Comparison of ENCODE assay signal across 35 mouse cellular contexts in genomic region chr16:26647036-26647435, GRCm38 (mm10).
"Had no signal": no experiment of that assay in that cellular context is flagged by ENCODE, and none has a peak within 500 bp of the region (broad histone marks: within the 10 kb centered on the region; RNA-seq: fewer than 3 reads in every experiment).

No protein-coding gene starts in this region.

- ATAC-seq: hindbrain, embryonic 16.5 days; hindbrain, postnatal 0 days; inflammation-experienced regulatory T-cells, adult 6 months; intestine, embryonic 15.5 days; intestine, embryonic 16.5 days; intestine, postnatal 0 days had no signal

- H3K36me3 ChIP-seq: heart, embryonic 10.5 days; heart, embryonic 12.5 days; heart, embryonic 13.5 days; heart, embryonic 15.5 days; hindbrain, embryonic 10.5 days; hindbrain, embryonic 12.5 days; hindbrain, embryonic 13.5 days; hindbrain, embryonic 15.5 days; intestine, embryonic 15.5 days; kidney, embryonic 15.5 days had no signal

- H3K9me3 ChIP-seq: heart, embryonic 10.5 days; heart, embryonic 12.5 days; heart, embryonic 13.5 days; heart, embryonic 15.5 days; hindbrain, embryonic 10.5 days; hindbrain, embryonic 12.5 days; hindbrain, embryonic 13.5 days; hindbrain, embryonic 15.5 days; intestine, embryonic 15.5 days; kidney, embryonic 15.5 days had no signal

- H3K4me3 ChIP-seq: heart, embryonic 10.5 days; heart, embryonic 12.5 days; heart, embryonic 13.5 days; heart, embryonic 15.5 days; hindbrain, embryonic 10.5 days; hindbrain, embryonic 12.5 days; hindbrain, embryonic 13.5 days; hindbrain, embryonic 15.5 days; intestine, embryonic 15.5 days; kidney, embryonic 15.5 days; layer of hippocampus, adult 2 months had no signal

- H3K27me3 ChIP-seq: heart, embryonic 12.5 days; heart, embryonic 13.5 days; heart, embryonic 15.5 days; hindbrain, embryonic 12.5 days; hindbrain, embryonic 13.5 days; hindbrain, embryonic 15.5 days; intestine, embryonic 15.5 days; kidney, embryonic 15.5 days had no signal

- H3K4me1 ChIP-seq: heart, embryonic 10.5 days; heart, embryonic 12.5 days; heart, embryonic 13.5 days; heart, embryonic 15.5 days; hindbrain, embryonic 10.5 days; hindbrain, embryonic 12.5 days; hindbrain, embryonic 13.5 days; hindbrain, embryonic 15.5 days; intestine, embryonic 15.5 days; kidney, embryonic 15.5 days had no signal

- H3K27ac ChIP-seq: heart, embryonic 10.5 days; heart, embryonic 13.5 days; heart, embryonic 15.5 days; hindbrain, embryonic 10.5 days; hindbrain, embryonic 12.5 days; hindbrain, embryonic 13.5 days; hindbrain, embryonic 14.5 days; hindbrain, embryonic 15.5 days; hindbrain, postnatal 0 days; intestine, embryonic 15.5 days; kidney, embryonic 15.5 days; kidney, postnatal 0 days; layer of hippocampus, adult 2 months had no signal

- H3K9ac ChIP-seq: heart, embryonic 12.5 days; heart, embryonic 13.5 days; heart, embryonic 15.5 days; hindbrain, embryonic 12.5 days; hindbrain, embryonic 13.5 days; hindbrain, embryonic 14.5 days; hindbrain, embryonic 15.5 days; intestine, embryonic 15.5 days; kidney, embryonic 15.5 days had no signal

- H3K4me2 ChIP-seq: heart, embryonic 11.5 days; heart, embryonic 12.5 days; heart, embryonic 13.5 days; heart, embryonic 15.5 days; hindbrain, embryonic 12.5 days; hindbrain, embryonic 13.5 days; hindbrain, embryonic 14.5 days; hindbrain, embryonic 15.5 days; intestine, embryonic 15.5 days; kidney, embryonic 15.5 days had no signal

- DNase-seq: heart, postnatal 10 days; heart, postnatal 14 days; heart, postnatal 36 days; heart, postnatal 4 days; kidney, adult 11 months; kidney, adult 18-20 months; kidney, adult 2 months; kidney, adult 8-10 months; kidney, adult 9 months; kidney, postnatal 10 days; kidney, postnatal 14 days; kidney, postnatal 25 days; kidney, postnatal 36 days; kidney, postnatal 4 days; layer of hippocampus, adult 9-11 months; layer of hippocampus, postnatal 36 days had no signal
